Mouse (Mus musculus): Measurements from ENCODE around the gene Fabp3. TPM values are rescaled to one million over a fixed set of nuclear protein-coding genes. Genes with fewer than 3 reads are reported as not detected.
A peak's percentile ranks its signal among the peaks of the same experiment; 100 is the strongest.

Fabp3 gene
- polyA plus RNA-seq (2015; fragmentation: Nextera tagmentation; extraction: Ambion mirVana), result 136 and 150 TPM in 2 replicates

DNA sequence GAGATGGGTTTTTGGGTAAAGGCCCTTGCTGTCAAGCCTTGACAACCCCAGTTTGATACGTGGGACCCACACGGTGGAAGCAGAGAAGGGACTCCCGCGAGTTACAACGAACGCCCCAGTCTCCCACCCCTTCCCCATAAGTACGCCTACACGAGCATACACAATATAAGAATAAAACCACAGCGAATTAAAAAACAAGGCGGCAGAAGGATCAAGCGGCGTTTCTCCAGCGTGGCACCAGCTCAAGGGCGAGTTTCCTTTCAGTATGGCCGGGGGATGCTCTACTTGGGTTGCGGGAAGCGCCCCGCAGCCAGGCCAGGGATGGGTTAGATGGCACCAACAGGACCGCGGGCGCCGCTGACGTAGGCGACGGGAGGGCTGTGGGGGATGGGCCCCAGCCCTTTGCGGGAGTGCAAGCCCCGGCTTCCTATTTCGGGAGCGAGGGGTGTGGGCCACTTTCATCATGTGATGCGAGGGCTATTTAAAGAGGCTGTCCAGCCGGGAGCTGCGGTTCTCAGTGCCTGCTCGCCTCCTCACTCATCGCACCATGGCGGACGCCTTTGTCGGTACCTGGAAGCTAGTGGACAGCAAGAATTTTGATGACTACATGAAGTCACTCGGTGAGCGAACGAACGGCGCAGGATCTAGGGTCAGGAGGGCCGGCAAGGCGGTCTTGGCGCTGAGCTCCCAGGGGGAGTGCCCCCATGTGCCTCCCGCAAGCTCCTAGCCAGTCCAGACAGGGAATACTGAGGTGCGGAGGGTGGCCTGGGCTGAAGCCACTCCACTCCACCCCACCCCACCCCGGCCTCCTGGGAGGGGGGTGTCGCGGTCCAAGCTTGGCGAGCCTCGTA, at the start of gene Fabp3, which contains the start of gene Gm10570:
TSS of gene Fabp3 (plus strand) at position 365 of the 851 bp plus-strand sequence.
TSS of gene Gm10570 (minus strand) at position 444 of the 851 bp plus-strand sequence.
- Histone ChIP-seq H3K27me3 (peaks cover 54% of the 10 kb centered on the region), H3K9me3 (no peaks in the 10 kb centered on the region), H3K36me3 (peaks cover 11% of the 10 kb centered on the region), H3K4me2 (peak within 1 kb of the TSS; percentile 84), H3K9ac (peak within 1 kb of the TSS; percentile 78), H3K27ac (replicated peaks) (peak within 1 kb of the TSS; percentile 59), H3K4me3 (peak within 1 kb of the TSS; percentile 51), H3K4me1 (replicated peaks) (peaks cover 32% of the 10 kb centered on the region)
- peak; percentile 67 for ATAC-seq (ENCODE audit: low read depth)
- under 1% methylated on average over 52 of the region's 52 CpGs for WGBS

DNA sequence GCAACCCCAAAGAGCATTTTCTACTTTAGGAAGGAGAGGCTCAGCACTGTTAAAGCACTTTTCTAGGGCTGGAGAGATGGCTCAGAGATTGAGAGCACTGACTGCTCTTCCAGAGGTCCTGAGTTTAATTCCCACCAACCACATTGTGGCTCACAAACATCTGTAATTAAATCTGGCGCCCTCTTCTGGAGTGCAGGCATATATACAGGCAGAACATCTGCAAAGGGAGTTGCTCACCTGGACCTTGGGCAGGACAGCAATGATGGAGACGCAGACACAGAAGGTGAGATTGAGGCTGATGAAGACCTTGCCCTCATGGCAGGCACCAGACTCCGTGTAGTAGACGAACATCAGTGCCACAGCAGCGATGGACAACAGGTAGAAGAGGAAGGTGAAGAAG, 48.0 kb upstream of the Fabp3 start:
- ATAC-seq (ENCODE audit: low read depth), result no peak
- Histone ChIP-seq H3K27me3 (no peaks in the 10 kb centered on the region), H3K4me2 (no peak overlapping the region), H3K36me3 (peaks cover 82% of the 10 kb centered on the region), H3K27ac (replicated peaks) (no peak overlapping the region), H3K9ac (no peak overlapping the region), H3K4me1 (replicated peaks) (peaks cover 16% of the 10 kb centered on the region), H3K9me3 (no peaks in the 10 kb centered on the region), H3K4me3 (no peak overlapping the region)
- WGBS, result 38% methylated on average over 5 of the region's 5 CpGs

DNA sequence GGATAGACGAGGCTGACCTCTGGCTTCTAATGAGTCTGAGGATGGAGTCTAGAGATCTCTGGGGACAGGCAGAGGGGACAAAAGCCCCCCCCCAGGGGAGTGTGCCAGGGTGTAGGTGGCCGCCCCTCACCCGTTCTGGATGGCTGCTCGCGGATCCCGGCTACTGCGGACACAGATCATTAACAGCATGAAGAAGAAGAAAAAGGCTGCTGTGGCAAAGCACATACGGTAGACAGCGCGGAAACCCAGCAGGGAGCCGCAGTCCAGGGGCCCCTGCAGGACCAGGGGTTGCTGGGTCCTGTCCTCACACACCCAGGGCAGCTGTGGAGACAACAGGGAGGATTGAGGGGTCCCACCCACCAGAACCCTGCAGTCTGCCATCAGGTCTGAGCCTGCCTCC, 44.3 kb upstream of the Fabp3 start:
- Histone ChIP-seq H3K4me3 (no peak overlapping the region), H3K27me3 (no peaks in the 10 kb centered on the region), H3K27ac (replicated peaks) (no peak overlapping the region), H3K9ac (peak overlapping the region; percentile 34; the same call in 1 of the 2 replicates), H3K4me1 (replicated peaks) (peaks cover 24% of the 10 kb centered on the region), H3K36me3 (peaks cover 46% of the 10 kb centered on the region), H3K9me3 (no peaks in the 10 kb centered on the region), H3K4me2 (peak overlapping the region; percentile 20; the same call in 1 of the 2 replicates)
- ATAC-seq (ENCODE audit: low read depth), result peak; percentile 10; the same call in 1 of the 2 replicates
- WGBS, result 13% methylated on average over 11 of the region's 11 CpGs

DNA sequence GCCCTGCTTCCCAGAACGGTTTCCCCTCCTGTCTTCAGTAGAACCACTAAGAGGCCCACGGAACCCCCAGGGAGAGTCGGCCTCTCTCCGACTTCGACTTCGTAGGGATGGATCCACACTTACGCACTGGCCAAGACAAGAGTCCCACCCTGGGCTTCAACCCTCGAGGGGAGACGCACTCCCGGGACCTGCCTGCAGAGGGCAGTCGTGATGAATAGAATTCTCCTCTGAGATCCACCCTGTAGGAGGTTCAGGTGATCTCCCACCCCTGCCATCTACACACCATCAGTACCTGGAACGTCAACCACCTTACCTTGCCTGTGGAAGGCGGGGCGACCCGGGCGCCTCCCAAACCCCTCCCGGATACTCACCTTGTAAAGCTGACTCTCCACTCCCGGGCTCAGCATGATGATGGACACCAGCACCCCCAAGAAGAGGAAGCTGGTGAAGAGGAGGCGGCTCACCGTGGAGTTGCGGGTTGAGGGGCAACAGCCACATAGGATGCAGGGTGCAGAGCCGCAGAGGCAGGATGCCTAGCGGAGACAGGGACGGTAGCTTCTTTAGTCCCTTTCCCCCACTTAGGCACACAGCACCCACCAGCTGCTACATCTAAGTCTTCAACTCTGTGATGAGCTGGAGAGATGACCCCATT, 43.6 kb upstream of the Fabp3 start:
- peaks cover 39% of the 10 kb centered on the region for H3K36me3 ChIP-seq
- peak; percentile 46 for ATAC-seq (ENCODE audit: low read depth)
- WGBS, result 25% methylated on average over 24 of the region's 24 CpGs

DNA sequence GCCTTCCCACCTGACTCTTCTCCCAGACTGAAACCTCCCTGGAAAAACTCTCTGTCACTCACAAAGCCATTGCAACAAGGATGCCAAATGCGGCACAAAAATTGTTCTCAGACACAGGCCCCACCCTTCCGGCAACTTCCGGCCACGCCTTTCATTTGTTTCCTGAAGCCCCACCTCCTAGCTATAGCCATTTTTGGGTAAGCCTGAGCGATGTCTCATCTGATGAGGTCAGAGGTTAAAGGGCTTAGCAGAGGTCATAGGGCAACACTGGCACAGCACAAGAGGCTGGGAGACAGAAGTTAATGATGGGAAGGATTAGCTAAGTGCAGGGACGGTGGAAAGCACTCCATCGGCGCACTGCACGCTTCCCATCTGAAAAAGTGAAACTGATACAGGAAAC, 41.8 kb upstream of the Fabp3 start:
- Histone ChIP-seq H3K36me3 (peaks cover 29% of the 10 kb centered on the region), H3K4me3 (no peak overlapping the region), H3K9me3 (no peaks in the 10 kb centered on the region), H3K9ac (no peak overlapping the region), H3K4me2 (no peak overlapping the region), H3K27ac (replicated peaks) (no peak overlapping the region), H3K27me3 (no peaks in the 10 kb centered on the region), H3K4me1 (replicated peaks) (peaks cover 24% of the 10 kb centered on the region)
- no peak for ATAC-seq (ENCODE audit: low read depth)
- WGBS, result 80% methylated on average over 9 of the region's 9 CpGs

More for the DNA sequence above, 43.6 kb upstream of the Fabp3 start:
- Histone ChIP-seq H3K9me3 (no peaks in the 10 kb centered on the region), H3K4me3 (no peak overlapping the region), H3K9ac (peak overlapping the region; percentile 34; the same call in 1 of the 2 replicates), H3K4me1 (replicated peaks) (peaks cover 24% of the 10 kb centered on the region), H3K4me2 (peak overlapping the region; percentile 20; the same call in 1 of the 2 replicates), H3K27ac (replicated peaks) (no peak overlapping the region), H3K27me3 (no peaks in the 10 kb centered on the region)

DNA sequence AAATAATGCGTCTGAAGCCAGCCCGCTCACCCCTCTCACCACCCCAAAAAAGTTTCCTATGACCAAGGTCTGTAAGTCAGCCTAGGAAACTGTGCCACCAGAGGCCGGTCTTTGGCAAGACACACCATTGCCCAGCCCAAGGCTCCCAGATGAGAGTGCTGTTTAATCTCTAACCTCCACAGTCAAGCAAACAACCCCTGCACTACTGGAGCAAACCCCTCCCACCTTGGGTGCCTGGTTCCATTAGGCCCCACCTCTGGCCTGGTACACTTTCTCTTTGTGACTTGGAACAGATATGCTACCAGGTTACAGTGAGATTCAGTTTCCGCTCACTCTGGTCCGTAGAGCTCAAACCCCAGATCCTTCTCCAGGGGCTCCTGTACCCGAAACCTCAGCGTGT, 41.3 kb upstream of the Fabp3 start:
- Histone ChIP-seq H3K4me3 (no peak overlapping the region), H3K4me1 (replicated peaks) (peaks cover 25% of the 10 kb centered on the region), H3K27ac (replicated peaks) (no peak overlapping the region), H3K36me3 (peaks cover 24% of the 10 kb centered on the region), H3K4me2 (no peak overlapping the region), H3K27me3 (no peaks in the 10 kb centered on the region), H3K9me3 (no peaks in the 10 kb centered on the region), H3K9ac (no peak overlapping the region)
- no peak for ATAC-seq (ENCODE audit: low read depth)
- WGBS, result 88% methylated on average over 7 of the region's 7 CpGs

DNA sequence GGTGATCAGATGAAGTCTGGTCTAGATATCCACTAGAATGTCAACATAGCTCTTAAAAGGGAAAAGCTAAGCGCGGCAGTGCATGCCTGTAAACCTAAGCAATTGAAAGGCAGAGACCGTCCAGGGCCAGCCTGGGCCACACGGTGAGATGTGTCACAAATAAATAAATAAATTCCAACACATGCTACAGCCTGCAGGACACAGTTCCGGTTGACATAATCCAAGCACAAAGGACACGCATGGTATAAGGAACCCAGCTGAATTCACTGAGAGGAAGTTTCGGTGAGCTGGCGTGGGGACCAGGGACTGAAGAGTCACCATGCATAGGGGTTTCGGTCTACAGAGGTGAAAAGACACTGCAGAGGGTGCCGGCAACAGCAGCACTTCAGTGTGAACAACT, 39.7 kb upstream of the Fabp3 start:
- Histone ChIP-seq H3K9ac (no peak overlapping the region), H3K4me2 (no peak overlapping the region), H3K9me3 (no peaks in the 10 kb centered on the region), H3K27ac (replicated peaks) (no peak overlapping the region), H3K4me3 (no peak overlapping the region), H3K36me3 (peaks cover 7% of the 10 kb centered on the region; the same call in 1 of the 2 replicates), H3K4me1 (replicated peaks) (peaks cover 41% of the 10 kb centered on the region), H3K27me3 (no peaks in the 10 kb centered on the region)
- WGBS, result 83% methylated on average over 10 of the region's 10 CpGs
- ATAC-seq (ENCODE audit: low read depth), result no peak

DNA sequence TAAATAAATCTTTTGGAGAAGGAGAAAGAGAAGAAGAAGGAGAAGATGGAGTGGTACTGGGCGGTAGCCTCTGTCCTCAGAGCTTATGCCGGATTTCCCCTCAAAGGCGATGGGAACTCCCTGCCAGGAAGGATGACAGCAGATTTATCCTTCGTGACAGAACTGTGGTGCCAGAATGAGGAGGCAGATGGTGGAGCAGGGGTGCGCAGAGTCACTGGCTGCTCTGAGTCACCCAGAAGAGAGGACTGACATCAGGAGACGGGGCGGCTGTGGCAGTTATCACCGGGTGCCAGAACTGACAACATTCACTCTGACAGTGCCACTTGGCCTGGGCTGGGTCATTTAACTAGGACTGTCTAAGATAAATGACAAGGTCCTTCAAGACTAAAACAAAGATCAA, 38.3 kb upstream of the Fabp3 start:
- Histone ChIP-seq H3K9ac (no peak overlapping the region), H3K9me3 (no peaks in the 10 kb centered on the region), H3K27ac (replicated peaks) (no peak overlapping the region), H3K4me1 (replicated peaks) (peaks cover 35% of the 10 kb centered on the region), H3K4me2 (no peak overlapping the region), H3K4me3 (no peak overlapping the region), H3K36me3 (0 out of 2 replicates have a peak, but pooled peaks cover 5% of the 10 kb centered on the region), H3K27me3 (no peaks in the 10 kb centered on the region)
- no peak for ATAC-seq (ENCODE audit: low read depth)
- WGBS, result 83% methylated on average over 8 of the region's 8 CpGs

DNA sequence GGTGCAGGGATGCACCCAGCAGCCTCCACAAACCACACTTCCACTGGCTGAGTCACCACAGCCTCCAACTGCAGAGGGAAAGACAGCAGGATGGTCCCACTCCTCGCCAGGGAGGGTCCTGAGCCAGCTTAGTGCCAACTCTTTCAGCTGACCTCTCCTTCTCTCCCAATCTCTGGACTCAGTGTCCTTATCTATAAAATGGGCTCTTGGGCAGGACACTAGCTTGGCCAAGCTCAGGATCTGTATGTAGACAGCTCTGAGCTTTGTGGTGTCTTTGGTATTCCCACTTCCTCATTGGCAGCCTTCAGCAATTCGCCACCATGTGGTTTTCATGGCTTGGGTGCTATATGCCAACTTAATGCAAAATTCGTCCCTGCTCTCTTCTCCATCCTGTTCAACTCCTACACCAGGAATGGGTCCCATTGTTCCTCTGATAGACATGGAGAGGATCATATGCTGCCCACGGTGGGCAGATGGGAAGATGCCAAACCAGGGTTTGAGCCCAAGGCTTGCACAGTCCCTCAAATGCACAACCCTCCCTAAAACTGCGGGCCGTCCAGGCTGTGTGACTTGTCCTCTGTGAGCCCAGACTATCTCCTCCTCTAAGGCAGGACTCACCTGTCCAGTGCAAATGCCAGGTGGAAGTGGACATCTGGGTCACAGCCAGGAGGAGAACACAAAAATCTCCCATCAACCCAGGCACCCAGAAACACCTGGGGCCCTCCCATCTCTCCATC, 37.6 kb upstream of the Fabp3 start:
- H3K9ac ChIP-seq, result no peak overlapping the region
- peaks cover 33% of the 10 kb centered on the region for H3K4me1 ChIP-seq (replicated peaks)
- no peak overlapping the region for H3K4me3 ChIP-seq
- no peak for ATAC-seq (ENCODE audit: low read depth)
- no peaks in the 10 kb centered on the region for H3K9me3 ChIP-seq
- WGBS, result 88% methylated on average over 6 of the region's 6 CpGs
- H3K4me2 ChIP-seq, result no peak overlapping the region
- H3K36me3 ChIP-seq, result 0 out of 2 replicates have a peak, but pooled peaks cover 5% of the 10 kb centered on the region
- no peak overlapping the region for H3K27ac ChIP-seq (replicated peaks)
- H3K27me3 ChIP-seq, result no peaks in the 10 kb centered on the region; the same call in 1 of the 2 replicates

DNA sequence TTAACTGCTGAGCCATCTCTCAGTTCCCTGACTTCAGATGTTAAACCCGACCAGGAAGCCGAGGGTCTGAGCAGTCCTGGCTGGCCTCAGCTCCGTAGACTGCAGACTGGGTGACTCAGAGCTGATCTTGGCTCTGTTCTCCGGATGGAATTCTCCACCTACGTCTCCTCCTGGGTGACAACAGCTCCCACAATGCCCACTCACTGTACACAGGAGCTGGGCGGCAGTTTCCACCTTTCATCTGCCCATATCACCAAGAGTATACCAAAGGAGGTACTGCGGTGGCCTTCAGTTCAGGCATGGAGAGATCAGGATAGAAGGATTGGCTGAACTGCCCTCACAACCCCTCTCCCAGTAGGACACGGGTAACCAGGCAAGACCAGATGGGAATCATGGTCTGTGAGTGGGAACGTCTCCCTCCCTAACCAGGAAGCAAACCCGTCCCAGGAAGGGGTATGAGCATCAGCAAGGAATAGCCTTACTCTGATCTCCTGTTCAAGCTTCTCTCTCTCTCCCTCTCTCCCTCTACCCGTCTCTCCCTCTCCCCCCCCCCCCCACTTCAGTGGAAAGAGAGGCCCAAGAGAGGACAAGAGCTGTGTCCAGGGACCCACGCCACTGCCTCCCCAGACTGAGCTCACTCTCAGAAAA, 34.6 kb upstream of the Fabp3 start:
- ATAC-seq (ENCODE audit: low read depth), result peak; percentile 55
- no peaks in the 10 kb centered on the region for H3K9me3 ChIP-seq

DNA sequence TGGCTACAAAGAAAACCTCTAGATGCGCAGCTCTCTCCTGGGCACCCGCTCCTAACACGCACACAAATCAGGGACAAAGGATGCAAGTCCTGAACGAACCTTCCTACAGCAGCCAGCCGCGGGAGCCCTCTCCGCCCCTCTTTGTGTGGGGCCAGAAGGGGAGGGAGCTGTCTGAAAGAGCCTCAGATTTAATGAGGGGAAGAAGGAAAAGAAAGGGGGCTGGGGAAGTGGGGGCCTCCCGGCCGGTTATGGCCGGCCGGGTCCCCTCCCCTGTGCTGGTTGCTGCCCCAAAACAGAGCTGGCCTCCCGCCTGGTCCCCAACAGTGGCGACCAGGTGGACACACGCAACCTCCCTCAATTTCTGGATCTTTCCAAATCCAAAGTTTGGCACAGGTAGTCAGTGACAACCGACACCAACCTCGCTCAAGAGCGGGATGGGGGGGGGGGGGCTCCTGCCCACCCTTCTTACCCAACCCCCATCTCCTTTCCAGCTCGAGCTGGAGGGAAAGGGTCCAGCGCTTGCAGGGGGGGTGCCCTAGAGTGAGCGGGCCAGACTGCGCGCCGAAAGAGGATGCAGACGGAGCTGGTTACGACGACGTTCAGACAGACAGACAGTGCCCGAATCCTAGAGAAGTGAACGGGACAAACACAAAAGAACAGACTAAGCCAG, 33.9 kb upstream of the Fabp3 start:
- under 1% methylated on average over 27 of the region's 29 CpGs for WGBS
- H3K4me2 ChIP-seq, result peak overlapping the region; percentile 77
- H3K4me1 ChIP-seq (replicated peaks), result peaks cover 33% of the 10 kb centered on the region
- peak; percentile 84 for ATAC-seq (ENCODE audit: low read depth)
- H3K36me3 ChIP-seq, result 0 out of 2 replicates have a peak, but pooled peaks cover 5% of the 10 kb centered on the region
- H3K4me3 ChIP-seq, result peak overlapping the region; percentile 76
- peaks cover 6% of the 10 kb centered on the region for H3K27me3 ChIP-seq
- H3K9ac ChIP-seq, result peak overlapping the region; percentile 96
- peak overlapping the region; percentile 97 for H3K27ac ChIP-seq (replicated peaks)
- no peaks in the 10 kb centered on the region for H3K9me3 ChIP-seq

More for the DNA sequence above, 34.6 kb upstream of the Fabp3 start:
- peak overlapping the region; percentile 76 for H3K4me3 ChIP-seq
- H3K27ac ChIP-seq (replicated peaks), result peak overlapping the region; percentile 97
- 5% methylated on average over 12 of the region's 12 CpGs for WGBS
- H3K36me3 ChIP-seq, result 0 out of 2 replicates have a peak, but pooled peaks cover 5% of the 10 kb centered on the region
- peak overlapping the region; percentile 96 for H3K9ac ChIP-seq
- H3K27me3 ChIP-seq, result peaks cover 4% of the 10 kb centered on the region
- peaks cover 33% of the 10 kb centered on the region for H3K4me1 ChIP-seq (replicated peaks)
- peak overlapping the region; percentile 77 for H3K4me2 ChIP-seq
